Mouse (Mus musculus): ENCODE results near the gene Klhdc1.

DNA sequence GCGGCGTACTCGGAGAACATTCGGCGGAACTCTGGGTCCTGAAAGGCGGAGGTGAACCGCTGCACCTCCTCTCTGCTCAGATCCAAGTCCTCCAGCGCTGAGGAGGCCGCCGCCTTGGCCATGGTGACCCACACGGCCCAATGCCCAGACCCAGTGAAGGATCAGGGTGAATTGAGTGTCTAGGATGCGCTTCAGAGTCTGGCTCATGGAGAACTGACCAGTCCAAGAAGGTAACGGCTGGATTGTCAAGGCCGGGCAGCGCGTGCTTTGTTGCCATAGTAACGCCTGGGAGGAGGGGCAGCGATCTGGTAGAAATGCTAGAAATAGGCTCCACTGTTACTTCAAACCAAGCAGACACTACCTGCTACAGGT lies 42.8 kb upstream of the Klhdc1 start, which contains the start of gene Dnaaf2:
- TF ChIP-seq CTCF (IDR thresholded peaks at IDR 0.05; ENCODE audit: control insufficient read depth, insufficient read depth, insufficient read length) (no peak), USF1 (IDR thresholded peaks at IDR 0.05; ENCODE audit: low read depth) (no peak), MAX (IDR thresholded peaks at IDR 0.05) (no peak)
